Mouse (Mus musculus) embryonic facial prominence, embryonic 14.5 days (tissue): ENCODE data around the gene Kif1c. TPM values are rescaled to one million over a fixed set of nuclear protein-coding genes. Genes with fewer than 3 reads are reported as not detected.
"Not testable (repeated sequence)": the region's sequence is repeated elsewhere in the genome, so short reads cannot be mapped to it uniquely, and the experiment has no call there.

ENCODE experiments used
- ATAC-seq: fragments of 200-750 bp; cut with Nextera tagmentation; 2 replicates; pipeline ENCODE4 v1.8.0; 2017; ENCODE audit warnings: low read depth, moderate number of reproducible peaks, moderate TSS enrichment
- DNase-seq: peaks from one replicate; pipeline ENCODE4 v3.0.0-alpha.2; 2015; ENCODE audit warnings: low spot score
- H3K27ac ChIP-seq: fragments of 300-500 bp; sonication (generic); replicated peaks from 2 replicates; pipeline ENCODE4 v1.5.1; 2014; ENCODE audit warnings: low read depth, mild to moderate bottlenecking, low read length, moderate library complexity
- H3K27me3 ChIP-seq: fragments of 300-500 bp; sonication (generic); replicated peaks from 2 replicates; pipeline ENCODE4 v1.6.1; 2014; ENCODE audit warnings: low read length; ENCODE audit not compliant: control insufficient read depth, insufficient read depth
- H3K36me3 ChIP-seq: fragments of 300-500 bp; sonication (generic); 2 replicates; pipeline ENCODE4 v1.6.1; 2014; ENCODE audit warnings: low read length, mixed read lengths; ENCODE audit not compliant: control insufficient read depth, insufficient read depth
- H3K4me1 ChIP-seq: fragments of 300-500 bp; sonication (generic); 2 replicates; pipeline ENCODE4 v1.6.1; 2014; ENCODE audit warnings: antibody characterized with exemption, low read length; ENCODE audit not compliant: control insufficient read depth, insufficient read depth
- H3K4me2 ChIP-seq: fragments of 300-500 bp; sonication (generic); 2 replicates; pipeline ENCODE4 v1.6.1; 2014; ENCODE audit warnings: low read depth, mild to moderate bottlenecking, low read length, moderate library complexity, mixed read lengths
- H3K4me3 ChIP-seq: fragments of 300-500 bp; sonication (generic); 2 replicates; pipeline ENCODE4 v1.5.1; 2014; ENCODE audit warnings: low read depth, mild to moderate bottlenecking, low read length
- H3K9ac ChIP-seq: fragments of 300-500 bp; sonication (generic); 2 replicates; pipeline ENCODE4 v1.6.1; 2014; ENCODE audit warnings: low read depth, mild to moderate bottlenecking, low read length, moderate library complexity, mixed read lengths
- H3K9me3 ChIP-seq: fragments of 300-500 bp; sonication (generic); 2 replicates; pipeline ENCODE4 v1.6.1; 2016; ENCODE audit warnings: low read length; ENCODE audit not compliant: control insufficient read depth
- WGBS: fragments of 180-500 bp; shearing (Covaris S2); extraction: QIAGEN DNeasy Blood & Tissue Kit; methylation state at CpG from one replicate; pipeline ENCODE4 v1.1.7; 2014; 5-methylcytosine and 5-hydroxymethylcytosine counted together
- microRNA-seq: library from miRNA; unstranded; fragments of <30 nt; microRNA quantifications from one replicate; pipeline ENCODE4, GENCODE M21; 2016; ENCODE audit warnings: borderline number of aligned reads
- polyA plus RNA-seq: library from polyadenylated mRNA; unstranded; fragments of >200 nt; fragmentation: Nextera tagmentation; extraction: Ambion mirVana; gene quantifications from 2 replicates; pipeline ENCODE4 v1.2.1, GENCODE M21; 2014

The Kif1c gene
- polyA plus RNA-seq, 1 experiment from 2014 or later = 14.8 TPM

GRCm38 (mm10) chr11:70765776-70766445 is 65.6 kb downstream of the Kif1c start:
- H3K9ac ChIP-seq = no peak overlapping the region
- DNase-seq = peak; percentile 21
- ATAC-seq = no peak
- H3K4me1 ChIP-seq = no peaks in the 10 kb centered on the region
- no peaks in the 10 kb centered on the region for H3K27me3 ChIP-seq
- H3K36me3 ChIP-seq = 0 out of 2 replicates have a peak, but pooled peaks cover 7% of the 10 kb centered on the region
- H3K27ac ChIP-seq = no peak overlapping the region
- H3K4me2 ChIP-seq = no peak overlapping the region
- H3K9me3 ChIP-seq = no peaks in the 10 kb centered on the region
- 76% methylated on average over 16 of the region's 16 CpGs for WGBS
- H3K4me3 ChIP-seq = no peak overlapping the region

DNA sequence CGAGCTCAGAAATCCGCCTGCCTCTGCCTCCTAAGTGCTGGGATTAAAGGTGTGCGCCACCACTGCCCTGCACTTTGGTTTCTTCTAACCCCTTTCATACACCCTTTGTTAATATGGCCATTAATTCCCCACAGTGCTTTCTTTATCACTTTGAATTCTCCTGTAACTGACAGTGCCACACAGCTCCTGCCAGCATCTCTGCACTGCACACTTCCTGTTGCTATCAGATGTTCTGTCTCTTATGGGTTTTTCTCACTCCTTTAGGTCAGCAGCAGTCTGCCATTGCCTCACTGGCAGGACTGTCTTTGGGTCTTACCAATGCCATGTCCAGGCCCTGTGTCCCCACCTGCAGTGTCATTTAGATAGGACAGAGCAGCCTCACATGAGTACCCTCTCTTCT is 70.5 kb downstream of the Kif1c start:
- Histone ChIP-seq H3K27ac (no peak overlapping the region), H3K9ac (no peak overlapping the region), H3K36me3 (peaks cover 27% of the 10 kb centered on the region), H3K4me2 (no peak overlapping the region), H3K4me3 (no peak overlapping the region), H3K9me3 (no peaks in the 10 kb centered on the region), H3K27me3 (no peaks in the 10 kb centered on the region), H3K4me1 (no peaks in the 10 kb centered on the region)
- WGBS = 88% methylated on average over 3 of the region's 3 CpGs
- DNase-seq (no peak), ATAC-seq (no peak)

DNA sequence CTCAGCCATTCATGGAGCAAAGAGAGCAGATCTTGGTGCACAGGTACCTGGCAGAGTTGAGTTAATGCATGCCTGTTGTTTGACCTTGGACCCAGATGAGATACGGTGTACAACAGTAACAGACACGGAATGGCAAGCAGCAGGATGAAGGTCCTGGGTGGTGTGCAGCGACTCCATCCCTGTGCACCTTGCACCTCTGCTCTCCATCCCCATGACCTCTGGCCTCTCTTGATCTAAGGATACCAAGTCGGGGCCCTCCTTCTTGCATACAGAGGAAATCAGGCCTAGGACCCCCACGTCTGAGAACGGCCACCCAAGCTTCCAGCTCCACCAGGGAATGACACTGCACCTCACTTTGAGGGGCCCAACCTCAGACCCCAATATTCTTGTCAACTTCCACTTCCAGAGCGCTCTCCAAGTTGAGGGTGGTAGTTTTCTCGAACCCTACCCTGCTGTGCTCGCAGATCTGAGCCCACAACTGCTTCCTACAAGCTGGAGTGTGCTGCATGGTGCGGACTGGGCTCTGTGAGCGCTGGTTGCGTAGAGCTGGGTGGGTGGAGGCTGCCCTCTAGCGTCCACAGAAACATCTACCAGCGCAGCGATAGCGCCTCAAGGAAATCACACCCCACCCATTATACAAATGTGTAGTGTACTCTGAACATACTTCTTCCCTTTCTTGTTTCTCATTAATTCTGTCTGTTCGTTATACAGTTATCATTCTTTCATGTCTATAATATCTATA is 76.7 kb downstream of the Kif1c start:
- no peaks in the 10 kb centered on the region for H3K9me3 ChIP-seq
- 28% methylated on average over 17 of the region's 17 CpGs for WGBS
- H3K27ac ChIP-seq = no peak overlapping the region
- H3K4me3 ChIP-seq = no peak overlapping the region
- ATAC-seq (peak; percentile 78), DNase-seq (peak; percentile 84)
- no peak overlapping the region for H3K4me2 ChIP-seq
- peaks cover 14% of the 10 kb centered on the region for H3K36me3 ChIP-seq
- no peak overlapping the region for H3K9ac ChIP-seq
- H3K4me1 ChIP-seq = no peaks in the 10 kb centered on the region
- no peaks in the 10 kb centered on the region for H3K27me3 ChIP-seq

DNA sequence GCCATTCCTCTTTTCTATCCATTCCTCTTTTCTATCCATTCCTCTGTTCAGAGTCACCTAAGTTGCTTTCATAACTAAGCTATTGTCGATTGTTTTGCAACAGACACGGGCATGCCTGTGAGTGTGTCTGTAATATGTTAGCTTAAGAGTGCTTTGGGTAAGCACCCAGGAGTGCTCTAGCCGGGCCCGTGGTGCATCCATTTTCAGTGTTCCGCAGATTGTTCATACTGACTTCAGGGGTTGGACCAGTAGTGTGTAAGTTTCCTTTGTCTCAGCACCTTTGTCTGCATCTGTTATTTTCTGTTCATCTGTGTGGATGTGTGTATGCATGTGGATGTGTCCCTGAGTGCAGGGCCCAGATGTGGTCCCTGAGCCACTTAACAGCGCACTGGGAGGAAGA is 77.3 kb downstream of the Kif1c start:
- no peak overlapping the region for H3K4me2 ChIP-seq
- no peaks in the 10 kb centered on the region for H3K9me3 ChIP-seq
- ATAC-seq = no peak
- H3K4me3 ChIP-seq = no peak overlapping the region
- WGBS = 65% methylated on average over 6 of the region's 6 CpGs
- peaks cover 7% of the 10 kb centered on the region; the same call in 1 of the 2 replicates for H3K36me3 ChIP-seq
- no peak overlapping the region for H3K27ac ChIP-seq
- no peaks in the 10 kb centered on the region for H3K27me3 ChIP-seq
- H3K9ac ChIP-seq = no peak overlapping the region
- no peak for DNase-seq
- no peaks in the 10 kb centered on the region for H3K4me1 ChIP-seq

- not testable (repeated sequence) for H3K4me1 ChIP-seq
- peak; percentile 56 for DNase-seq
Observed at GRCm38 (mm10) chr11:70778058-70778457, 77.7 kb downstream of the Kif1c start.

More at GRCm38 (mm10) chr11:70778058-70778457, 77.7 kb downstream of the Kif1c start:
- not testable (repeated sequence) for H3K36me3 ChIP-seq, H3K9ac ChIP-seq, H3K4me2 ChIP-seq, H3K9me3 ChIP-seq, H3K27ac ChIP-seq, H3K27me3 ChIP-seq, H3K4me3 ChIP-seq
- WGBS = 18% methylated on average over 6 of the region's 6 CpGs
- ATAC-seq = 0 out of 2 replicates have a peak, but pooled peaks have one; percentile 30

Small RNAs within 50 kb of the gene (microRNA-seq; reads per million reads assigned to microRNA genes)
- gene Gm22760 = not detected
- 0.50 reads per million for gene Mir6925

Other genes with a start within 250 kb of the Kif1c start
- 37.0 and 40.6 TPM in 2 replicates for gene Med11, start 248.6 kb upstream of the Kif1c start, polyA plus RNA-seq
- 0.31 and 0.85 TPM in 2 replicates for gene Zmynd15, start 241.1 kb upstream of the Kif1c start, polyA plus RNA-seq
- 5.7 and 6.0 TPM in 2 replicates for gene Cxcl16, start 240.6 kb upstream of the Kif1c start, polyA plus RNA-seq
- 0.52 TPM in 1 of 2 replicates, not detected in the other for gene Tm4sf5, start 195.3 kb upstream of the Kif1c start, polyA plus RNA-seq
- 0.54 and 0.98 TPM in 2 replicates for gene Vmo1, start 185.9 kb upstream of the Kif1c start, polyA plus RNA-seq
- gene Gltpd2, start 181.4 kb upstream of the Kif1c start, polyA plus RNA-seq = 0.53 and 0.84 TPM in 2 replicates
- 706 and 727 TPM in 2 replicates for gene Psmb6, start 175.2 kb upstream of the Kif1c start, polyA plus RNA-seq
- gene Gm40193, start 167.6 kb upstream of the Kif1c start, polyA plus RNA-seq = 1.1 and 2.7 TPM in 2 replicates
- 9.2 and 9.5 TPM in 2 replicates for gene Pld2, start 160.5 kb upstream of the Kif1c start, polyA plus RNA-seq
- 17.2 and 18.3 TPM in 2 replicates for gene Mink1, start 137.7 kb upstream of the Kif1c start, polyA plus RNA-seq
- not detected in 2 replicates for gene 4930544D05Rik, start 84.7 kb upstream of the Kif1c start, polyA plus RNA-seq
- 0.51 and 0.58 TPM in 2 replicates for gene Chrne, start 81.3 kb upstream of the Kif1c start, polyA plus RNA-seq
- 0.38 and 0.60 TPM in 2 replicates for gene Gp1ba, start 61.4 kb upstream of the Kif1c start, polyA plus RNA-seq
- 100 and 105 TPM in 2 replicates for gene Rnf167, start 53.3 kb upstream of the Kif1c start, polyA plus RNA-seq
- gene Slc25a11, start 53.1 kb upstream of the Kif1c start, polyA plus RNA-seq = 147 and 165 TPM in 2 replicates
- 1,605 and 1,712 TPM in 2 replicates for gene Pfn1, start 45.9 kb upstream of the Kif1c start, polyA plus RNA-seq
- gene Eno3, start 43.3 kb upstream of the Kif1c start, polyA plus RNA-seq = 165 and 289 TPM in 2 replicates
- 88.9 and 97.1 TPM in 2 replicates for gene Spag7, start 31.1 kb upstream of the Kif1c start, polyA plus RNA-seq
- gene Camta2, start 12.4 kb upstream of the Kif1c start, polyA plus RNA-seq = 12.6 and 12.8 TPM in 2 replicates
- 1.1 TPM in 2 replicates for gene Inca1, start 393 bp upstream of the Kif1c start, polyA plus RNA-seq
- gene Zfp3, start 63.7 kb downstream of the Kif1c start, polyA plus RNA-seq = 7.0 and 7.3 TPM in 2 replicates
- gene Scimp, start 112.0 kb downstream of the Kif1c start, polyA plus RNA-seq = 0.50 and 0.83 TPM in 2 replicates
- 29.4 and 31.8 TPM in 2 replicates for gene Rabep1, start 144.2 kb downstream of the Kif1c start, polyA plus RNA-seq